Mouse (Mus musculus) heart, embryonic 15.5 days (tissue): ENCODE data around the gene Hyal6. TPM values are rescaled to one million over a fixed set of nuclear protein-coding genes. Genes with fewer than 3 reads are reported as not detected.

Experiments used
- ATAC-seq: fragments of 200-750 bp; cut with Nextera tagmentation; replicated peaks from 2 replicates; pipeline ENCODE4 v1.8.0; 2017; ENCODE audit warnings: low read depth, moderate TSS enrichment; ENCODE audit not compliant: insufficient number of reproducible peaks, insufficient read depth, low FRiP score
- H3K27ac ChIP-seq: fragments of 300-500 bp; sonication (generic); 2 replicates; pipeline ENCODE4 v1.5.1; 2015; ENCODE audit warnings: mild to moderate bottlenecking, inconsistent platforms
- H3K27me3 ChIP-seq: fragments of 300-500 bp; sonication (generic); 2 replicates; pipeline ENCODE4 v1.6.1; 2015; ENCODE audit warnings: inconsistent platforms
- H3K36me3 ChIP-seq: fragments of 300-500 bp; sonication (generic); 2 replicates; pipeline ENCODE4 v1.6.1; 2015; ENCODE audit warnings: mild to moderate bottlenecking, inconsistent platforms
- H3K4me1 ChIP-seq: fragments of 300-500 bp; sonication (generic); replicated peaks from 2 replicates; pipeline ENCODE4 v1.6.1; 2015; ENCODE audit warnings: inconsistent platforms
- H3K4me2 ChIP-seq: fragments of 300-500 bp; sonication (generic); 2 replicates; pipeline ENCODE4 v1.6.1; 2015; ENCODE audit warnings: inconsistent platforms, mild to moderate bottlenecking, moderate library complexity
- H3K4me3 ChIP-seq: fragments of 300-500 bp; sonication (generic); 2 replicates; pipeline ENCODE4 v1.5.1; 2015; ENCODE audit warnings: mild to moderate bottlenecking, inconsistent platforms
- H3K9ac ChIP-seq: fragments of 300-500 bp; sonication (generic); 2 replicates; pipeline ENCODE4 v1.6.1; 2015; ENCODE audit warnings: mild to moderate bottlenecking, inconsistent platforms
- H3K9me3 ChIP-seq: fragments of 300-500 bp; sonication (generic); replicated peaks from 2 replicates; pipeline ENCODE4 v1.6.1; 2016; ENCODE audit warnings: inconsistent platforms
- WGBS: fragments of 180-500 bp; shearing (Covaris S2); methylation state at CpG from one replicate; pipeline ENCODE4 v1.1.7; 2015; ENCODE audit warnings: mixed read lengths; 5-methylcytosine and 5-hydroxymethylcytosine counted together
- polyA plus RNA-seq: library from polyadenylated mRNA; unstranded; fragments of >200 nt; fragmentation: Nextera tagmentation; extraction: Ambion mirVana; gene quantifications from 2 replicates; pipeline ENCODE4 v1.2.1, GENCODE M21; 2015

Gene Hyal6
- polyA plus RNA-seq, 1 experiment from 2014 or later, result not detected

DNA sequence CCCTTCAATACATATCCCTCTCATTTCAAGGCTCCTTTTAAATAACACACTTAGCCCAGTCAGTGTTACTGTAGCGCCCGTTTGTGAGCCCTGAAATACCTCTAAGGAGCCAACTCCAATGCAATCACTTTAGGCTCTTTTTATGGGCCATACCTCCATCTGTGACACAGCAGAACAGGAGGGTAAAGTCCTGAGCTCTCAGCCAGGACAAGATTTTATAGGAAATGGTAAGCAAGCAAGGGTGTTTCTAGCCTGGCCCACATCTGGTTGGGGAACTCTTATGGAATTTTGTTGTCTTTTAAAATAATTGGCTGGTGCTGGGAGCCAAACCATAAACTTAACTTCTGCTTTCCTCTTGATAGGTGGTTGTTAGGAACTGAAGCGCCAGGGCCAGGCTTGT lies 26.2 kb downstream of the Hyal6 start:
- WGBS, result 81% methylated on average over 3 of the region's 3 CpGs
- no peaks in the 10 kb centered on the region for H3K36me3 ChIP-seq
- H3K9me3 ChIP-seq, result no peaks in the 10 kb centered on the region
- no peak overlapping the region for H3K27ac ChIP-seq
- no peak overlapping the region for H3K9ac ChIP-seq
- no peak for ATAC-seq
- no peak overlapping the region for H3K4me3 ChIP-seq
- H3K27me3 ChIP-seq, result no peaks in the 10 kb centered on the region
- H3K4me1 ChIP-seq, result no peaks in the 10 kb centered on the region
- H3K4me2 ChIP-seq, result no peak overlapping the region

DNA sequence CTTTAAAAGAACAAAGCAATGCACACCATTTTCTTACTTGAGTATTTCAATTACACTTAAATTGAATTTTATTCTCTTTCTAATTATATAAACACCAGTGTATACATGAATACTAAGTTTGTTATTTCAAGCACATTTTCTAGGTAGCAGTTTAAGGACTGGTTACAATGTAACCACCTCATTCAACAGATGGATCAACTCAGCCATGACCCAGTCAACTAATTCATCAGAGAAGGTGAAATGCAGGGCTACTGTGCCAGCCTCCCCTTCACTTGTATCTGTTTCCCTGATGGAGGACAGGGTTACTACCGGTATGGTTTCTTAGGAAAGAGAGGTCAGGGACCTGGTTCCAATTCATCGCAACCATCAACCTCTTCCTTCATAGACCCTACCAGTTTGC lies 33.2 kb downstream of the Hyal6 start:
- no peaks in the 10 kb centered on the region for H3K4me1 ChIP-seq
- no peaks in the 10 kb centered on the region for H3K9me3 ChIP-seq
- H3K36me3 ChIP-seq, result no peaks in the 10 kb centered on the region
- no peak overlapping the region for H3K27ac ChIP-seq
- H3K4me3 ChIP-seq, result no peak overlapping the region
- ATAC-seq, result no peak
- no peaks in the 10 kb centered on the region for H3K27me3 ChIP-seq
- no peak overlapping the region for H3K4me2 ChIP-seq
- 78% methylated on average over 2 of the region's 2 CpGs for WGBS
- no peak overlapping the region for H3K9ac ChIP-seq

GRCm38 (mm10) chr6:24779182-24779581 lies 46.1 kb downstream of the Hyal6 start:
- no peaks in the 10 kb centered on the region for H3K36me3 ChIP-seq
- ATAC-seq, result no peak
- no peaks in the 10 kb centered on the region for H3K9me3 ChIP-seq
- H3K27ac ChIP-seq, result no peak overlapping the region
- WGBS, result 57% methylated on average over 2 of the region's 2 CpGs
- no peaks in the 10 kb centered on the region for H3K27me3 ChIP-seq
- H3K4me1 ChIP-seq, result no peaks in the 10 kb centered on the region
- no peak overlapping the region for H3K4me3 ChIP-seq
- no peak overlapping the region for H3K9ac ChIP-seq
- H3K4me2 ChIP-seq, result no peak overlapping the region

DNA sequence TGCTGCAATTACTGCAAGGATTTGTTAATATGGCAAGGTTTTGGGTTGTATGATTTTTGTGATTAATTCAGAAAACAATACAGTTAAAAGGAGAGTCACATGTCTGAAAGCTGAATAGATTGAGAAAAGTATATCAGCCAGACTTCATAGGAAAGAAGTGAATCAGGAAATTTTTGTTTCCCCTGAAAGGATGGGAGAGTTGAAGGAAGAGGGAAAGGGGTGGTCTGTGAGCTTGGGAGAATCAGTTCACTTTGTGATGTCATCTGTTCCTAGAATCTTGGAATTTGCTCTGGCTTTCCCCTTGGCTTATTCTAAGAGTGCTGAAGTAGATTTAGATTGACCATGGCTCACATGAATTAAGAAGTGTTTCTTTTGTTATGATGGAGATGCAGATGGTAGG lies 57.8 kb downstream of the Hyal6 start, which contains the start of gene Spam1:
Gene Spam1 (plus strand): TSS at position 301 of the 400 bp plus-strand sequence.
- Histone ChIP-seq H3K36me3 (no peaks in the 10 kb centered on the region), H3K27ac (no peak within 1 kb of the TSS)
- ATAC-seq, result no peak

More for the DNA sequence above, 57.8 kb downstream of the Hyal6 start, which contains the start of gene Spam1:
- Histone ChIP-seq H3K4me2 (no peak within 1 kb of the TSS), H3K9me3 (no peaks in the 10 kb centered on the region), H3K27me3 (no peaks in the 10 kb centered on the region), H3K4me1 (no peaks in the 10 kb centered on the region), H3K4me3 (no peak within 1 kb of the TSS), H3K9ac (no peak within 1 kb of the TSS)

Other genes with a start within 250 kb of the Hyal6 start
- 0.28 and 0.29 TPM in 2 replicates for gene Iqub, start 218.2 kb upstream of the Hyal6 start, polyA plus RNA-seq
- gene Ndufa5, start 205.2 kb upstream of the Hyal6 start, polyA plus RNA-seq, result 599 and 895 TPM in 2 replicates
- gene Asb15, start 205.1 kb upstream of the Hyal6 start, polyA plus RNA-seq, result 0.32 and 0.48 TPM in 2 replicates
- 38.2 and 51.2 TPM in 2 replicates for gene Lmod2, start 135.5 kb upstream of the Hyal6 start, polyA plus RNA-seq
- gene Wasl, start 68.2 kb upstream of the Hyal6 start, polyA plus RNA-seq, result 48.7 and 53.3 TPM in 2 replicates
- not detected in 2 replicates for gene Hyal4, start 15.1 kb downstream of the Hyal6 start, polyA plus RNA-seq
- not detected in 2 replicates for gene Spam1, start 57.9 kb downstream of the Hyal6 start, polyA plus RNA-seq
- gene Hyal5, start 124.8 kb downstream of the Hyal6 start, polyA plus RNA-seq, result not detected in 2 replicates
- gene Tmem229a, start 223.1 kb downstream of the Hyal6 start, polyA plus RNA-seq, result 0.06 and 0.13 TPM in 2 replicates